Mouse (Mus musculus): ENCODE data around the gene Acsm5.

DNA sequence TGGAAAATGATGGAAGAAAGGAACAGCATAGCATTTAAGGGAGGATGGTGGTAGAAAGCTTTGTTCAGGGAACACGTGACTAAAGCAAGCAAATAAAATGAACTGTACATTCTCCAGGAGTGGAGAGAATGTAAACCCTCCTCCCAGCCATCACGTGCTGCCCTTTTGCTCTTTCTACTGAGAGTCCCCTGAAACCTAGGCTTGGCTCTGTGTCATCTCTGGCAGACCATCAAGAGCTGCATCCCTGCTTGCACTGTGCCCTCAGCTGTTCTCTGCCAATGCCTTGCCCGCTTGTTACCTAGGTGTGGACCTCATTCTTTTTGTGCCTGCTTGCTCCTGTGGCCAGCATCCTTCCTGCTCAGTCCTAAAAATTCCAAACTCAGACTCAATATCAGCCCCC is 2.6 kb downstream of the Acsm5 start:
- TF ChIP-seq CTCF (IDR thresholded peaks at IDR 0.05; ENCODE audit: extremely low read depth, insufficient read depth, low read length): no peak
- TF ChIP-seq POLR2A (IDR thresholded peaks at IDR 0.05; ENCODE audit: extremely low read depth, insufficient read depth, low read length): no peak

Data from cortical plate, adult 2 months (tissue).